Mouse (Mus musculus) cerebellum, postnatal 10 days (tissue): ENCODE data around the gene Lct.
"Not testable (repeated sequence)": the region's sequence is repeated elsewhere in the genome, so short reads cannot be mapped to it uniquely, and the experiment has no call there.

Source experiments
- DNase-seq, 2 experiments: peaks; one replicate each; pipeline ENCODE4 v3.0.0; 2021; ENCODE audit warnings: mixed read lengths in 2 of 2

The Lct gene

DNA sequence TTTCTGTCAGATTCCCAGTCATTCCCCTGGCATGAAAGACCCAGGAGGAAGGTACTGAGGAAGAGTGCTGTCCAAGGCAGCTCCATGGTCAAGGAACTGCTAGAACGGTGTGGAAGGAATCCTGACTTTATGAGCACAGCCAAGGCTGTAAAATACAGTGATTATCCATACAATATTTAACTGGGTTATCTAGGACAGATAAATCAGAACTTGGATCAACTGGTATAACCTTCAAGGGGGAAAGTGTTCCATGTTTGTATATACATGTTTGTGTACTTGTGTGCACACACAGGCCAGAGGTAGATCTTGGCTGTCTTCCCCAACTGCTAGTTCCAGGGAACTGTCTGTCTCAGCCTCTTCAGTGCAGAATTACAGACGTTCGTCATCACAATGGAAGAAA is at the start of gene Lct:
Lct (minus strand) TSS at position 101 of the 400 bp plus-strand sequence.
- no peak for DNase-seq

DNA sequence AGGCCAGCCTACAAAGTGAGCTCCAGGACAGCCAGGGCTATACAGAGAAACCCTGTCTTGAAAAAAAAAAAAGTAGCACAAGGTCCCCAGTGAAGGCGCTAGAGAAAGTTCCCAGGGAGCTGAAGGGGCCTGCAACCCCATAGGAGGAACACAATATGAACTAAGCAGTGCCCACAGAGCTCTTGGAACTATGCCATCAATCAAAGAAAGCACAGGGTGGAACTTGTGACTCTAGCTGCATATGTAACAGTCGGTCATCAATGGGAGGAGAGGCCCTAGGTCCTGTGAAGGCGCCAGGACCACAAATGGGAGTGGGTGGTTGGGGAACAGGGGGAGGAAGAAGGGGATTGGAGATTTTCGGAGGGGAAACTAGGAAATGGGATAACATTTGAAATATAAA is 48.7 kb upstream of the Lct start:
- DNase-seq: no peak

DNA sequence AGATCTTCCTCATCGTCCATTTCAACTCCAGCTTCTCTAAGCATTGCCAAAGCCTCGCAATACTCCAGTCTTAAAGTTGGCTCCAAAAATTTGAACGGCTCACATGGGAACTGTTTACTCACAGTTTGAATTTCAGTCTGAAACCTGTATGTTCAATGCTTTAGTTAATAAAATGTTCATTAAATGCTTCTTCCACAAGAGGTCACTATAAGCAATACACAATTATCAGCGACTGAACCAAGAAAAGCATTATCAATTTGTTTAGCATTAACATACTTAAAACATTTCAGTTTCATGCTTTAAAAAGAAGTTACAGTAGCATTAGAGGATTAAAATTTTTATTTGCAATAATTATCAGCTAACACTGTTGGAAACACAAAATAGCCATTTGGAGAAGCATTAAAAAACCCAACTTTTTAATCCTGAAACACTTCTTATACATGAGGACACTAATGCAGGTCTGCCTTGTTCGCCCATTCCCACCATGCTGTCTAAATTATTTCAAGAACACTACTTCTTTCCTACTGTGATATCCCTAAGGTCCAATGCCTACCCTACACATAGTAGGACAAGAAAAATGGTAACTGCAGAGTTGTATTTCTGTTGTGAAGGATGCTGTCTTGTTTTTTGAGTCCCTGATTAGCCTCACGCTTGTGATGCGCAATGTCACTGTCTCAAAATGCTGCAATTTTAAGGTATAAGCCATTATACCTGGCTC is 44.2 kb upstream of the Lct start:
- peak in 1 of 2 experiments; percentile 36 for DNase-seq

DNA sequence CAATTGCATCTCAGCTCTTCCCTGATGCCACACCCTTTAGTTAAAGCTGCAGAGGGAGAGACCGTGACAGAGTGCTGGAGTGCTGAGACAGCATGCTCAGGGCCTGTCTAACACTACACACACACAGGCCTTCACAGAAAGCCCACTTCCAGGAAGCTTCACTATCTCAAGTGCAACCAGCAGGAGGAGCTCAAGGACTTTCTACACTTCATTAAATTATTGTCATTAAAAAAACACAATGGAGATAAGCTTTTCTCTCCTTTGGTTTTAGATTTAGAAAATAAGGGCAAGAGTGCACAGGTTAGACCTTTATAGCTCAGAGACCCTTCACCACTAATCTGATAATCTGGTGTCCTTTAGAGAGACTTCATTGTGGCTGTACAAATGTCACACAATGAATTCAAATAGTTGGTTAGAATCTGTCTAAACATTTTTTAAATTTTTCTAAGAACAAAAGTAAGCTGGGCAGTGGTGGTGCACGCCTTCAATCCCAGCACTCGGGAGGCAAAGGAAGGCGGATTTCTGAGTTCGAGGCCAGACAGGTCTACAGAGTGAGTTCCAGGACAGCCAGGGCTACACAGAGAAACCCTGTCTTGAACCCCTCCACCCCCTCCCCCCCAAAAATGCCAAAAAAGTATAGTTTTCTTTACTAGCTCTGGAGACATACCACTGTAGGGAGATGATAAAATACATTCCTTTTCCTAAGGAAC is 40.8 kb upstream of the Lct start:
- peak; percentile 74 to 82 for DNase-seq

DNA sequence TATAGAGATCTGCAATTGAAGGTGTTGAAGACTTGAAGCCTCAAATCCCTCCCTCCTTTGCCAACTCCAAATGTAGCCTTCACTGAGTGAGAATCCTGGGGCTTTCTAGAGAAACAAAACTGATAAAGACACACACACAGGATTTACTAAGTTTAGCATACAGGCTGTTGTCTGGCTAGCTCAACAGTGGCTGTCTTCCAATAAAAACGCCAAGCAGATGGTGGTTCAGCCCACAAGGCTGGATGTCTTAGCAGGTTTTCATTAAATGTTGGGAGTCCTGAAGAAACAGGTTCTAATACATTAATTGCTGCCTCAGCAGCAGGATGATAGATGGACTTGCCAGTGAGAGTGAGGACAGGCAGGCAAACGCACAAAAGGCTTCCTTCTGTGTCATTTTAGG is 32.5 kb upstream of the Lct start:
- DNase-seq: peak; percentile 59 to 63

DNA sequence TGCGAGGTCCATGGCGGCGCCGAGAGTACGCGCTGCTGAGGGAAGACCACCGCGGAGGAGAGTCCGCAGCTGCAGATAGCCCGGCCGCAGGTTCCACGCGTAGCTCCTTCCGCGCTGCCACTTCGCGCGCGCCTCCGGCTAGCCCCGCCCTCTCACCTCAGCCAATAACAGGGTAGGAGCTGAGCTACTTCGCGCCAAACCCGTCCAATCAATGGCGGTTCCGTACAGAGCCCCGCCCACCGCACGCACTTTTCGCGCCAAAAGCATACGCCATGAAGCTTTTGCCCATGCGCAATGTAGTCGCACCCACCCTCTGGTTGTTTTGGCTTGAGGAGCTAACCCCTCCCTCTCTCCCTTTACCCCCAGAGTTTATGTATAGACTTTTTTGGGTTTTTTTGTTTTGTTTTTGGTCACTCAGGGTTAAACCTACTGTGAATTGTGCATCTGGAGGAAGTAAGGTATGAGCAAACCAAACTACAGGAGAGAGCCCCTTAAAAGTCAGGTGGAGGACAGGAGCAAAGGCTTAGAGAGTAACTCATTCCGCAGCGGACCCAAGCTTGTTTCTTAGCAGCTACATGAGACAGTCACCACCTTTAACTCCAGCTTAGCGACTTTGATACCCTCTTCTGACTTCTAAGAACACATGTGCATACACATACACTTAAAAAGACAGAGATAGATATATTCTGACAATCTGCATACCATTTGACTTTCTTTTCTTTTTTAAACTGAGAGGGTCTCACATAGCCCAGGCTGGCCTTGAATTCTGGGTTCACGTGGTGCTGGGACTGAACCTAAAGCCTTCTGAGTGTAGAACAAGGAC is 31.6 kb upstream of the Lct start, which contains the start of gene Mcm6:
Mcm6 (minus strand) TSS at position 111 of the 823 bp plus-strand sequence.
- peak; percentile 97 to 98 for DNase-seq

DNA sequence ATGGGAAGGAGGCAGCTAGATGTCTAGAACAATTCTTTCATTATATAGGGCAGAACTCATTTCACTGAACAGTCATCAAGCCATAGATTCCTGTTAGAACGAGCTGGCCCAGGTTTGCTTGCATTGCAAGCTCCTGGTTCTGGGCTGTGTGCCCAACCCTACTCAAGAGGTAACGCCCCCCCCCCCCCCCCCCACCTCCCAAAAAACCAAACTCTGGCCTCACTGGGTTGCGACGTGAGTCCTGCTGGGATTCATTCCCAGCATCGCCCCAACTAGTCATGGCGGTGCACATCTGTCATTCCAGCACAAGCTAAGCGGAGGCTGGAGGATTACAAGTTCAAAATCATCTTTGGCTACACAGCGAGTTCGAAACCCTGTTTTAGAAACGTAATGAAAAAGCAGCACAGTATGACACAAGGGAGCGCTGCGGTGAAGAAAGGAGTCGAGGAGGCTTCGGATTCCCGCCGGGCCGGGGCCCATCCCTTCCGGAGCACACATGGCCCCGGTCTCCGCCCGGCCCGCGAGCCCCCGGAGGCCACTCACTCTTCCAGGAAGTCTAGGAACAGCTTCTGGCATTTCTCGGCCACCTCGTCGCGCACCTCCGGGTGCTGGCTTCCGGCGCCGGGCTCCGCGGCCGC is 30.9 kb upstream of the Lct start:
- peak; percentile 38 to 51 for DNase-seq

DNA sequence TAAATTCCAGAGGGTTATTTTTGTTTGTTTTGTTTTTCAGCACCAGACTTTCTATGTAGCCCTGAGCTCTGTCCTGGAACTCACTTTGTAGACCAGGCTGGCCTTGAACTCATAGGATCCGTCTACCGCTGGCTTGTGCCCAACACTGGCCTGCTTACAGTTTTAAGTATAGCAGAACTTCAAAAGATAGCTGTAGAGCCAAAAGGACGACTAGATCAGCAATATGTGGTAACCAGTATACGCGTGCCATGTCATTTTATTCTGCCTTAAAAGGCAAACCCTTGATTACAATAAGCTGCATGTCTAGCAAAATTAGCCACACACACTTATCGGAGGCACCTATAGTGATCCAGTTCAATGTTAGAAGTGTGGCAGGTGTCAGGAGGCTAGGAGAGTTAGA is 30.2 kb upstream of the Lct start:
- DNase-seq: peak; percentile 14 to 17

DNA sequence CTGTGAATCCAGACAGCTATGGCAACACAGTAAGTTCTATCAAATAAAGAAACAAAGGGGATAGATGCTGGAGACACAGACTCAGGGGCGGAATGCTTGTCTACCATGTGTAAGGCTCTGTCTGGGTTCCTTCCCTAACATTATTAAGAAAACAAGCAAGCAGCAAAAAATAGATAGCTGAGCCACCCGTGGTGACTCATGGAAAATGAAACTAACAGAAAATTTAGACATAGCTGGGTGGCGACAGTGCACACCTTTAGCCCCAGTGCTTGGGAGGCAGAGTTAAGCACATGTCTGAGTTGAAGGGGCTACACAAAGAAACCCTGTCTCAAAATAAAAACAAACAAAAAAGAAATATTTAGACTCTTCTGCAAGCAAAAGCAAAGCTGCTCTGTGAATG is 29.3 kb upstream of the Lct start:
- no peak for DNase-seq

DNA sequence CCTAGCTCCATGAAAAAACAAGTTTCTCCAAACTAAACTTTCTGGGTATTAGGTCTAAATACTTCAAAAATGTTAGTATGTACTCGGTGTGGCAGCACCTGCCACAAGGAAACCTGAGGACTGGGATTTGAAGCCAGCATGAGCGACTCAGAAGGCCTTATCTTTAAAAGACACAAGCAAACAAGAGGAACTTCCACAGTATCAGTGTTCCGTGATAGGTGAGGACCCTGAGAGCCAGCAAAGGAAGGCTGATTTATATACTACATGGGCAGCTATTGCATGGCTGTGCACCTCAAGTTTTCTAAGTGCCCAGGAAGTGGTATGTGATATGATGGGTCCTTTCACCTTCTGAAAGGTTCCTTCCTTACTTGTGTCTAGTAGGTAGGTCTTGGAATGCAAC is 25.0 kb upstream of the Lct start:
- no peak for DNase-seq

DNA sequence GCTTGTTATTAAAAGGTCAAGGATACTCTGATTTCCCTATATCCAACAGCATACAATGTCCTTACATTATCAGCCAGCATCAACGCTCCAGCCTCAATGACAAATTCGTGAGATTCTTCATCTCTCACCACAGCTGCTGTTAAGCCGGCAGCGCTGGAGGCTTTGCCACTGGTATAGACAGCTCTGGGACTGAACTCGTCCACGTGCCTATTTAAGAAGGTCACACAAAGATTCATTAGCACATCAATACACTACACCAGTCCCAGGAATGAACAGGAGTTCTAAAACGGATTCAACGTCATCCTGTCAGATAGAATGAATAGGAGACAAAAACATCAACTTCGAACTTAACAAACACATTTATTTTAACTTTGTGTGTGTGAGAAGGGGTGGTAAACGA is 16.1 kb upstream of the Lct start:
- DNase-seq: no peak

DNA sequence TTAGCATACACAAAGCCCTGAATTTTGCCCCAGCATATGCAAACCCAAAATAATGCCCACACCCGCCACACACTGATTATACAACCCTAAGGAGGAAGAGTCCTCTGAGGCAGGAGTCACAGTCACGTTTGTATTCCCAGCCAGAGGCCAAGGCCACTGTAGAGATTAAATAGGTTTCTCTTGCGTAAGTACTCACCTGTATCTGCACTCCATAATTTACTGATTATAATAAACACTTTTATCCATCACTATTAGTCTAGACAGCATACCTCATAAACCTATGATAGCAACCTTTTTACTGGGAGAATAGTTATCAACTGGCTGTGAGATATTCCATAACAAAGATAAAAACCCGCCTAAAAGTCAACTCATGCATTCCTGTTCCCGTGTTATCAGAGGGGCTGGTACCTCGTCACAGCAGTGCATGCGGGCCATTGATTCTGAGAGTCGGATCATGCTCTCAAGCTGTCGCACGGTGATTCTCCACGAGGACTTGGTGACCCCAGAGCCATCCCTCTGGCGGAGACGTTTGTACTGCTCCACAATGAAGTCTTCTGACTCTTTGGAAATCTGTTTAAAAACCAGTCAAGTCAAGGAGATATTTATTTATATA is 9.7 kb upstream of the Lct start:
- no peak for DNase-seq

DNA sequence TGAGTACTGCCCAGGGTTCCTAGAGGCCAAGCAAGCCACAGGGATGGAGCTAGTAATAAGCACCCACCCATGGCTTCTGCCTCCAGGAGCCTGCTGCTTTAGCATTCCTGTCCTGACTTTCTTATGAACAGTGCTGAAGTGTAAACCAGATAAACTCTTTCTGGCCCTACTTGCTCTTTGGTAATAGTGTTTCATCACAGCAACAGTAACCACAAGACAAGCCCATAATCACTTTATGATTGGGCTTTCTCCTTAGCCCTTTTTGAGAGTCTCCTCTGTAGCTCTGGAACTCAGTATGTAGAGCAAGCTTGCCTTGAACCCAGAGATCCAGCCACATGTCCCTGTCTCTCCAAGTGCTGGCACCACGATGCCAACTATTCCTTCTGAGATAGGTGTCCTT is 2.2 kb upstream of the Lct start:
- DNase-seq: no peak

DNA sequence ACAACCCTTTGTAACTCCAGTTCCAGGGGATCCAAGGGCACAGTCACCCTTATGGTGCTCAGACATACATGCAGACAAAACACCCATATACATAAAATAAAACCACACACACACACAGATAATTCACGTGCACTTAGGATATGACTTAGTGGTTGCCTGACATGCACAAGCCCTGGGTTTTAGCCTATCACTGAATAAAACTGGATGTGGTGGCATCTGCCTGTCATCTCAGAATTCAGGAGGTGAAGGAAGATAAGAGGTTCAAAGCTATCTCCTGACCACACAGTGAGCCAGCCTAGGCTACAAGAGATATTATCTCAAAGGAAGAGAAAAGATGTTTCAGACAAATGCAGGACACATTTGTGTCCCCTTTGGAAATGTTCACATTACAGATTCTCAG is 953 bp downstream of the Lct start:
- no peak for DNase-seq

DNA sequence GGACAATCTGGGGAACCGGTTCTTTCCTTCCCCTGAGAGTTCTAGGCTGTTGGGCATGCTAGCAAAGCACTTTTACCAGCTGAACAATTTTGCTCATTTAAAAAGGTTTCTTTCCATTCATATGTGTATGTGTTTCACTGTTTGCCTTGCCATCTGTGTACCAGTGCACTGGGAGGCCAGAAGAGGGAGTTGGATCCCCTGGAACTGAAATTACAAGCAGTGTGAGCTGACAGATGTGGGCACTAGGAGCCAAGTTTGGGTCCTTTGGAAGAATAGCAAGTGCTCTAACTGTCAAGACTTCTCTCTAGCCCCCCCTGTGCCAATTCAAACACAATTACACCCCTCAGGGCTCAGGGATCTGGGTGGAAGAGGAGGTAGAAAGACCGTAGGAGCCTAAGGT is 3.3 kb downstream of the Lct start:
- no peak for DNase-seq

DNA sequence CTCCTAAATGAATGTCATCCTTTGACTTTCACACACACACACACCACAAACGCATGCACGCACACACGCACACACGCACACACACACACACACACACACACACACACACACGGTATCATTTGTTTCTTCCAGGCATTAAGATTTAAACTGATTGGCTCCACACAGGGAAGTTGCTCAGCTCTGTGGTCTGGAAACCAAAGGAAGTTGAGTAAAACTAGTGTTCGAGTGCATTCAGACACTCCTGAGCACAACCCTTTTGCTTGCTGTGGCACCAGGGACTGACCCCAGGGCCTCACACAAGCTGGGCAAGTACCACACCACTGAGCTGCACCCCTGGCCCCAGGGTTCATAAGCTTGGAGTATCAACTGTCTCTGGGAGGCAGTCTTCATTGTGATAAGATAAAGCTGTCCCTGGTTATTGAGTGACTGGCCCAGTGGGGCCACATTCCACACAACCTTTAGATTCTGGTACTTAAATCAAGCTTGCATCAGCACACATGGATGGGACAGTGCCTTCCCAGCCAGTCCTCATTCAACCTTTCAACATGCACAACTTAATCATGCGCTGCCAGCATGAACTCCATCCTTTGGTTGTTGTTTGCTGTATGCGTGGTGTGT is 5.0 kb downstream of the Lct start:
- no peak for DNase-seq

DNA sequence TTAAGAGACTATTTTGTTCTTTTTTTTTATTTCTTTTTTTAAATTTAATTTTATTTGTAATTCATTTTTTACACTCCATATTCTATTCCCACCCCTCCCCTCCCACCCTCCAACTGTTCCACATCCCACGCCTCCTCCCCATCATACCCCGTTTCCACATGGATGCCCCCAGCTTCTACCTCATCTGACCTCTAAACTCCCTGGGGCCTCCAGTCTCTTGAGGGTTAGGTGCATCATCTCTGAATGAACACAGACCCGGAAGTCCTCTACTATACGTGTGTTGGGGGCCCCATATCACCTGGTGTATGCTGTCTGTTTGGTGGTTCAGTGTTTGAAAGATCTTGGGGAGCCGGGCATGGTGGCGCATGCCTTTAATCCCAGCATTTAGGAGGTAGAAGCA is 8.9 kb downstream of the Lct start:
- DNase-seq: not testable (repeated sequence)

DNA sequence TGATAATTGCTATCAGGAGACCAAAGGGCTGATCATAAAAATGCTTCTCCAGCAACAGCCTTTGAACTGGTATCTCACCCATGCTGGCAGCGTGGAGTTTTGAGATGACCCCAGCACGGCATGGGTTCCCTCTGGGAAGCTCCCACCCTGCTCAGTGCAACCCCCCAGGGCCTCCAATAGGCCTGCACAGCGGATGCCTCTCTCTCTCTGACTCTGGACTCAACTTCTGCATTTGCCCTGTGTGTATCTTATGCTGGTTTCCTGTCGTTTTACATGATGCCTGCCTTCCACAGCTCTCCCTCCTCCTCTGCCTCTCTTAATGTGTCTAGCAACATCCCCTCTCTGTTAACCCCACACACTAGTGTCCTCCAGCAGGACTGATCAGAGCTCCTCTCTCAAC is 13.5 kb downstream of the Lct start:
- DNase-seq: no peak

DNA sequence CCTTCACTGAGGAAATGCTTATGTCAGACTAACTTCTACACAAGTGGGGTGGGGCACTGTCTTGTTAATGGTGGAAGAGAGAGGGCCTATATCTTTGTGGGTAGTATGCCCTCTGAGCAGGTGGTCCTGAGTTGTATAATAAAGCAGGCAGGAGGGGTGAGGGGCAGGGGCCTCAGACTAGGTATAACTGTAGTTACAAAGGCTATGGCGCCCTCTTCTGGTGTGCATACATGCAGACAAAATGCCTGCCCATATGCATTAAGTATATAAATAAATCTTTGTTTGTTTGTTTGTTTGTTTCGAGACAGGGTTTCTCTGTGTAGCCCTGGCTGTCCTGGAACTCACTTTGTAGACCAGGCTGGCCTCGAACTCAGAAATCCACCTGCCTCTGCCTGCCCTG is 19.1 kb downstream of the Lct start:
- DNase-seq: peak; percentile 60 to 63

DNA sequence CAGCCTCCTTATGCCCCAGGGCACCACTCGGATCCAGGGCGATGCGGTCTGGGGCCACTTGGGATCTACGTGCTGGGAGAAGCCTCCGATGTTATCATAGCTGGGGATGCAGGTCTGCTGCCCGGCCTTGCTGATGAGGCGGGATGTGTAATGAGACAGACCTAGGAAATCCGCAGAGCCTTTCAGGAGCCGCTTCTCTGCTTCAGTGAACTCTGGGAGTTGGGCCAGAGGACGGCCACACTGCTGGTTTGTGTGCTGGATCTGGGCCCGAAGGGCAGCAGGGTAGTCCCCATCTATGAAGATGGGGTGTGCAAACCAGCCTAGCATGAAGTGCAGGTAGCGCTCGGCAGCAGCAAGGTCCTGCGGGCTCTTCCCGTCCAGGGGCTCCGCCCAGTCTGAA is 24.2 kb downstream of the Lct start:
- peak; percentile 99 for DNase-seq

DNA sequence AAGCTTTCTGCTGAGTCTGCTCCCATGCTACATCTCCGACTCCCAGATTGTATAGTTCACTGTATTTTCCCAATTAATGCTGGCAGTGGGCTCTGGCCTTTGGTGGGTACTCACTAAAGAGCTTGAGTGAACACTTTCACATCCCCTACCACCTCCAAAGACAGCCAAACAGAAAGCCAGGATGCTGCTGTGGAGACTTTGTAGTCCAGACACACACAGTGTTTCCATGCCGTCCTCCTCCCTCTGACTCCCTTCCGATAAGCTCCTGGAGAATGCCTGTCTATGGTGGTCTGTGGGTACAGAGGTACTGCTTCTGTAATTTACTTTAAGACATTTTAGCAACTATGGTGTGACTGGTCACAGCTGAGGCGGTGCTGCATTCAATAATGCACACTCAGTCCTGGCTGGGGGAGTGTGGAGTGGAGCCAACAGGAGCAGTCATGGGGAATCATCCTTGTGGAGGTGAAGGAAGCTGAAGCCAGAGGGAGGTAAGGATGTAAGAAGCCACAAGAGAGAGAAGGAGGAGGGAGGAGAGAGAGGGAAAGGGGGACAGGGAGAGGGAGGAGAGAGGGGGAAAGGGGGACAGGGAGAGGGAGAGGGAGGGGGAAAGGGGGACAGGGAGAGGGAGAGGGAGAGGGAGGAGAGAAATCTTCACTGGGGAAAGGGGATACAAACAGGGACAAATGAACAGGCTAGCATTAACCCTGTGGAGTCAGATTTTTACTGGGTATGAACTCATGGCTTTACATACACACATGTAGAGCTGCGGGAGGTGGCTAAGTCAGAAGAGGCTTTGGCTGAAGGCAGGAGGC is 32.2 kb downstream of the Lct start:
- peak; percentile 50 to 64 for DNase-seq
